Mouse (Mus musculus): Measurements from ENCODE around the gene Foxi1.

DNA sequence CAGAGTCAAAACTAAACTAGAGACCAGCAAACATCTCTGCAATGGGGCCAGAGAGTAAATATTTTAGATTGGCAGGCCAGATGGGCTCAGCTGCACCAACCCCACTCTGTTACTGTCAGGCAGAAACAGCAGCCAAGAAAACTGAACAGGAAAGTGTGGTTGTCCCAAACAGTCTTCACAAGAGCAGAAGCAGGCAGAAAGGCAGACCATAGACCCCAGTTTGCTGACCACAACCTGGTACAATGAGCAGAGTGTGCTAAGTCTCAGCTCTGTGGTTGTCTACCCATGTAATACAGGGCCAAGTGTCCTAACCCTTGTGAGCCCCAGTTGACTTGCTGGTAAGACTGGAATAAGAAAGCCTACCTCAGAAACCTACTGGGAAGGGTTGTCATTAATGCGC, 32.4 kb upstream of the Foxi1 start:
- TF ChIP-seq CTCF (IDR thresholded peaks at IDR 0.05; ENCODE audit: insufficient read depth, low read depth, low read length), result no peak
- TF ChIP-seq POLR2A (IDR thresholded peaks at IDR 0.05; ENCODE audit: insufficient read depth, low read depth, low read length), result no peak

Measured in olfactory bulb, adult 2 months (tissue).